Mouse (Mus musculus) spleen, postnatal 4 days (tissue): ENCODE results near the gene Surf4.

ENCODE experiments used
- DNase-seq, 2 experiments: peaks; one replicate each; pipeline ENCODE4 v3.0.0; 2022; ENCODE audit warnings: low spot score in 2 of 2

The Surf4 gene

DNA sequence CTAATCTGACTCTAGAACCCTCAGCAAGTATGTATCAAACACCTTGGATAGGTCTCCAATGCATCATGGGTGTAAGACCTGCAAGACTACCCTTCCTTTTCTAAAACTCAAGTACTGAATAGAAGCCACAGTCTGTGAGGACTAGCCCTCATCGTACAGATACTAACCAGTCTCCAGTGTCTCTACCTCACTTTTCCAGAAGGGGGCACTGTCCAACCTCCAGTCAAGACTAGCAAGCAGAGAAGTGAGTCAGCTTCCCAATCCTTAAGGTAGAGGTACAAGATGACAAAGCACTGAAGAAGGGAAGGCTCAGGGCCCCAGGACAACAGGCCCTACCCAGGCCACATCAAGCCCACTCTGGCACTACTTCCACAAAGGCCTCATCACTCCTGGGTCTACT lies 3.3 kb downstream of the Surf4 start:
- peak; percentile 78 to 88 for DNase-seq

DNA sequence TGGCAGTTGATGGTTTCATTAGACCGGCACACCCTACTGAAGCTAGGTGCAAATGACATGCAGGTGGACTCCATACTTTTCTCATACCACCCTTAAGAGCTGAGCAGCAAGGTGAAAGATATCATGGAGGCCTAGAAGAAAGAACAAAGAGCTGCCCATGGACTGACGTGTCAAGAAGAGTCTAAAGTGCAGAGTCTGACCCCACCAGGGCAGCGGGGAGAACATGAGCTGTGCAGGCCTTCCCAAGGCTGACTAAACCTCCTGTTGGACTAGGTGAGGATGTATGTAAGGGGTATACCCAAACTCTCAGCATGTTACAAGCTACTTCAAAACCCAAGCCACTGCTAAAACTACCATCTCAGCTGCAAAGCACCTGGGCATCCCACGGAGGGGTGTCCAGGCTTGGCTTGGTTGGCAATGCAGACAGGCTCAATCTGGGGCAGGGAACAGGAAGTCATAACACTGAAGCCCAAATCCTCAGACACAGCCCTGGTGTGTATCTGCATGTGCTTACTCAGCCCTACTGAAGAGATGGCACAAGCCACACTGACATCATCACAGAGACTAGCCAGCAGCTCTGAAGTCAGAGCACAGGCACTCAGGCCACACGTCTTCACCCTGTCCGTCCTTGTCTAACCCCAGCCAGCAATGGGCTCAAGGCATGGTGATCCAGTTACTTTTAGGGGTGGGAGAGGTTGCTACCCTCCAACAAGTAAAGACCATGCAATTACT lies 5.8 kb downstream of the Surf4 start:
- no peak for DNase-seq

DNA sequence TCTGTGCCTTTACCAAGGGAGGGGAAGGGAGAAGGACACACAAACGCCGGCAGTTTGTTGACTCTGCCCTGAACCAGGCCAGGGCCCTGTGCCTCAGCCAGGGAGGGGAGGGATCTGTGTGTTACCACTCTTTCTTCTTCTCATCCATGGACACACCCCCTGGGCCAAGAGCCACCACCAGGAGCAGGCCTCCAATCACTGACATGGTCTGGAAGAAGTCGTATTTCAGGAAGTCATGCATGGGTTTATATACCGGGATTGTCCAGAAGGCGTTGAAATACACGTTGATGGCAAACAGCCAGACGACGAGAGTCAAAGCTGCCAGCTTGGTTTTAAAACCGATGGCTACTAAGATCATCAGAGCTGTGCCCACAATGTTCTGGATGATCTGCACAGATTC lies 11.9 kb downstream of the Surf4 start:
- no peak for DNase-seq

DNA sequence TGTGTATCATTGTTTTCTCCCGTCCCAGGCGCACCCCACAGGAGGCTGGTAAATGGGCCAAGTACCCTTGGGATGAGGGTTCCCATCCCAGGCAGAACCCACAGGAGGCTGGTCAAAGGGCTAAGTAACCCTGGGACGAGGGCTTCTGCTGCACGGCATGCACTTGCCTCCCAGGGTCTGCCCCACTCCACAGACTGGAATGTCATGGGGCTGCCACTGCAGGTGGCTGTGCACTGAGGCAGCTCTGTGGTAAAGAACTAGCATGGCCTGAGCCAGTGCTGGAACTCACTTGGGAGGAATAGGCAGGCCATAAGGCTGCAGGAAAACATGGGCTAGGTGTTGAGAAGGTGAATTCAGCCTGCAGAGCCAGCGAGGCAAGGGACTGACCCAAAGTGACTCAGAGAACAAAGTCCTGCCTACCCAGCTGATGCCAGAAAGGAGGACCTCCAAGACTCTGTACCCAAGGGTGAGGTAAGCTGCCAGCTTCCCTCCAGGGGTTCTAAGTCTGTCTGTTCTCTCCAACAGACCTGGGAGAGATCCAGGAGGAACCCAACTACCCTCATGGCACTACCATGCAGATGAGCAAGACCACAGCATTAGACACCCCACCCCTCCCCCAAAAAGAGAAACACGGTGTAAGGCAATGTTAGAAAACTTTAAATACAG lies 13.4 kb downstream of the Surf4 start:
- no peak for DNase-seq

DNA sequence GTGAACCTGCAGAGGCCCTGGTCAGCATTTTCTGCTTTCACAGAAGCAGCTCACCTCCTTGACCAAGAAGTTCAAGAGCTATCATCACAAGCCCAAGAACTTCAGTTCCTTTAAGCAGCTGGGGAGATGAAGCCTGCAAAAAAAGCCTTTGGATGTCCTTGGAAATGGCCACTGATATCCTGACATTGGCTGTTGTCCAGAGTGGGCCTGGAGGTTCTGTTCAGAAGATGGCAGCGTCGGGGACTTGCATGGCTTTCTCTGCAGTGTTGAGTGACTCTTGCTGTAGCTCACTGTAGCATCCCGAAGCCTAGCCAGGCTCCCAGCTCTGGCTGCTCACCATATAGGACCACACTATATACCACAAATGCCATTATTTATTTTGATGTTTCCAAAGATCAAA lies 14.0 kb downstream of the Surf4 start:
- no peak for DNase-seq

DNA sequence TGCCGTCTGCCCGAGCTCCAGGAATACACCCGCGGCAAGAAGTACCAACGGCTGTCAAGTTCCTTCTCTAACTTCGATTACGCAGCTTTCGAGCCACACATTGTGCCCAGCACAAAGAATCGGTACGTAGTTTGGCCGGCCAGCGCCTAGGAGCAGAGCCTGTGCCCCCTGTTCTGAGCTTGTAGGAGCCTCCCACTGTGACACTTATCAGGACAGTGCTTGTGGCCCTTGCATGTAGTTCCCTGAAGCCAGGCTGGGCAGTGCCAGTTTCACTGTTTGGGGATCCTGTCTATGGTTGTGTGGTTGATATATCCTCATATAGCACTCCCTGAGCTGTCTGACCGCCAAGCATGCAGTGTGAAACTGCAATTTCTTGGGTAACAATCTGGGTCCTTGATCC lies 17.0 kb downstream of the Surf4 start:
- DNase-seq, result no peak

DNA sequence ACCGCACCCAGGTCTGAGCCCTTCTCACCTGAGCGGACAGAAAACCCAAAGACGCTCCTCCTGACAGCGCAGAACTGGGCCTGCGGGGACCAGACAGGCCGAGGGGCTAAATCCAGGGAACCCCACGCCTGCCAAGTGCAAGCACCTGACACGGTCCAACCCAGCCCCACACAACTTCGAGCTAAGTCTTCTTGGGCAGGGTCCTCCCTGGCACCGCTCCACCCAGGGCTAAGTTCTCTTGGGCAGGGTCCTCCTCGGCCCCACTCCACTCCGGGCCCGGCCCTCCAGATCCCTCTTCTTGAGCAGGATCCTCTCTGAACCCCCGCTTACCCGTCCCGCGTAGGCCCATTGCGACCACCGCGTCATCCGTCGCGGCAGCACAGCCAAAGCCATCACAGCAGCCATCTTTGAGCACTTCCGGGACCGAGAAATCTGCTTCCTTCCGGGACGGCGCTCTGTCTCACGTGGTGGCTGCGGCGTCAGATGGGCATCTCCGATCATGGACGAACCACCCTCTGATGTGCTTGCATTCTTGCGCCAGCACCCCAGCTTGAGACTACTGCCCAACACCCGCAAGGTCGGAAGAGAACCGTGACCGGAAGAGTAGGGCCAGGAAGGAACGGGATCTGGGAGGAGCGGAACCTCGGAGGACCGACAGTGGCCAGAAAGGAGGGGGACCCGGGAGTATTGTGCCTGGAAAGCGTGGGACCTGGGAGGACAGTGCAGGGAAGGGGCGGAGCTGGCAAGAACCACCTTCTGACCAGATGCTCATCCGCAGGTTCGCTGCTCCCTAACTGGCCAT lies 17.6 kb downstream of the Surf4 start, which contains the start of the genes Surf2 and Surf1:
Surf2 (plus strand) TSS at position 441 of the 802 bp plus-strand sequence.
Surf1 (minus strand) TSS at position 604 of the 802 bp plus-strand sequence.
- DNase-seq, result peak; percentile 72 to 86

DNA sequence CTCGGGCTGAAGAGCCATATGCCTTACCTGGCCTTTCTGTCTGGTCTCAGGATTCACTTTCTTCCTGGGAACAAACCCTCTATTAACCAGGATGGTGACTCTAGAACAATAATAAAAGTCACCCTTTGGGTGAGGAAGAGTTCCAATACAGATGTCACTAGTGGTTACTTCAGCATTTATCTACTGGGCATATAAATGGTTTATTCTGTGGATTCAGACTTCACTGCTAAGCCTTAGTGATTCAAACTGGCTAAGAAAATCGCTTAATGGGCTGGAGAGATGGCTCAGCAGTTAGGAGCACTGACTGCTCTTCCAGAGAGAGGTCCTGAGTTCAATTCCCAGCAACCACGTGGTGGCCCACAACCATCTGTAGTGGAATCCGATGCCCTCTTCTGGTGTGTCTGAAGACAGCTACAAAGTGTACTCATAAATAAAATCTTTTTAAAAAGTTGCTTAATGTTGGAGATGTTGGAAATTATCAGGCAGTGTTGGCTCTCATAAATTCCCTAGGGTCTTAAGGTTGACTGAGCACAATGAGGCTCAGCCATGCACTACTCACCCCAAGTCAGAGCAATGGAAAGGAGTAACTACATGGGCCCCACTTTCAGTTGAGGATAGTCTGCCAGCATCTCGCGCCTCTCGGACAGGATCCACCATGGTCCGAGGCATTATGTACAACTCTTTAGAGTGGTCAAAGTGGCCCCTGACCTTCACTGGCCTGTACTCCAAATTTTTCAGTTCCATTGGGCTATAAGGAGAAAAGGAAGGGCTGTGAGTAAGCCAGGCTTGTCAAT lies 19.4 kb downstream of the Surf4 start:
- DNase-seq, result no peak

DNA sequence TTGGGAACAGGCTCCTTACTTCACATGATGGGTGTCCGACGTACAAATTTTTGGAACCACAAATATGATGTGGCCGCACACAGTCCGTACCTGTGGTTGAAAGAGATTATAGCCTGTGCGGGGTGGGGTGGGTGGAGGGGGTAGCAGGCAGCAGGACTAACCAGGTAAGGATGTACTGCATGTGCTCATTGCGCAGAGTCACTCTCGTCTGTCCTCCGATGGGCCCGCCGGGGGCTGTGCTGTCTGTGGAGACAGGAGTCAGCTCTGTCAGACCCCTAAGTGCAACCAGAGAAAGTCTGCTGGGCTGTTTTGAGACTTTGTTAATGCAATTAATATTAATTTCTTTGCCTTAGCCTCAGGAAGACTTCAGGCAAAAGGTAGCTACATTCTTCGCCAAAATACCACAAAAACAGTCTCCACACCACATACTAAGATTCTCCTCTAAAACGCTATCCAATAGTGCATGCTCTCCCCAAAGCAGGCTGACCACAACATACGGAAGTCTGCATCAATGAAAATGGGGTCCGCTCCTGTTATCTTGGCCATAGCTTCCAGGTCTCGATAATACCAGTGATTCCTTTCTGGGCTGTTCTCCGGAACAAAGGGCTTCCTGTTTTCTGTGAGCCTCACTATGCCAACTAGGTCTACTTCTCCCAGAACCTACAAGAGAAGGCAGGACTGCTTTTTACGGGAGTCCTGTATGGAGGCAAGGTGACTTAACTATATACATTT lies 20.1 kb downstream of the Surf4 start:
- no peak for DNase-seq

DNA sequence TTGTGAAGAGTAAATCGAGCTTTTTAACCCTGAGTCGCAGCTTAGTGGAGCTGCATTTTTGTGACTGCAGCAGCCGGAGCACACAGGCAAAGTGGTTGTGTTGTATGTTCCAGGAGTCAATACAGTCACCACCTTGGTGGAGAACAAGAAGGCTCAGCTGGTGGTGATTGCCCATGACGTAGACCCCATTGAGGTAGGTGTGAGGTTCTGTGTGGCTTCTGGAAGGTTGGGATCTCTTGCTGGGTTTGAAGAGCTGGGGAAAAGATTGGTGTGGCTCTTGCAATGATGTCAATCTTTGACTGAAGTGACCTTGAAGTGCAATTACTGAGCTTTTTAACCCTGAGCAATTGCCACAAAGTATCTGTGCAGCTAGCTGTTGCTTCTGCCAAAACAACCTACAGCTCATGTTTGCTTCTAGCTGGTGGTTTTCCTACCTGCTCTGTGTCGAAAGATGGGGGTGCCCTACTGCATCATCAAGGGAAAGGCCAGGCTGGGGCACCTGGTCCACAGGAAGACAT lies 21.4 kb downstream of the Surf4 start:
- no peak for DNase-seq

DNA sequence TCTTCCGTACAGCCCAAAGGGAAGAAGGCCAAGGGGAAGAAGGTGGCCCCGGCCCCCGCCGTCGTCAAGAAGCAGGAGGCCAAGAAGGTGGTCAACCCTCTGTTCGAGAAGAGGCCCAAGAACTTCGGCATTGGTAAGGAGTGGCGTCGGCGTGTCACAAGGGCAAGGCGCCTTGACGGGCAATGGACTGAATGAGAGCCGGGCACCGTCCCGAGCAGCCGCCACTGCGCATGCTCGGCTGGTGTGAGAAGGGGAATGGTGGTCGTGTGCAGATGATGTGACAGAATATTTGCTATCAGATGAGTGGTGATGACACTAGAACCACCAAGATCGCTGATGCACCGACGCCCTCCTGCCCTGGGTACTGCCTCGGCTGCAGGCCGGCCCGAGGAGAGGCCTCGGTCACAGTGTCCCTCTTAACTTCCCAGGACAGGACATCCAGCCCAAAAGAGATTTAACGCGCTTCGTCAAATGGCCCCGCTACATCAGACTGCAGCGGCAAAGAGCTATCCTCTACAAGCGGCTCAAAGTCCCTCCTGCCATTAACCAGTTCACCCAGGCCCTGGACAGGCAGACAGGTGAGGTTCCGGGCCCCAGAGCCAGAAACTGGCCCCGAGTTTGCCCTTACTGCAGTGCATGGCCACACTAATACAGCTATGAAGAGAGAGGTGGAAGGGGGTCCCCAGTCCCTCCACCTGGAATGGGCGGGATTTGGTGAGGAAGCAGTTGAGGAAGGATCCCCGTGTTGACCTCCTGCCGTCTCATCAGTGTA lies 22.5 kb downstream of the Surf4 start:
- DNase-seq, result peak; percentile 64 to 87

DNA sequence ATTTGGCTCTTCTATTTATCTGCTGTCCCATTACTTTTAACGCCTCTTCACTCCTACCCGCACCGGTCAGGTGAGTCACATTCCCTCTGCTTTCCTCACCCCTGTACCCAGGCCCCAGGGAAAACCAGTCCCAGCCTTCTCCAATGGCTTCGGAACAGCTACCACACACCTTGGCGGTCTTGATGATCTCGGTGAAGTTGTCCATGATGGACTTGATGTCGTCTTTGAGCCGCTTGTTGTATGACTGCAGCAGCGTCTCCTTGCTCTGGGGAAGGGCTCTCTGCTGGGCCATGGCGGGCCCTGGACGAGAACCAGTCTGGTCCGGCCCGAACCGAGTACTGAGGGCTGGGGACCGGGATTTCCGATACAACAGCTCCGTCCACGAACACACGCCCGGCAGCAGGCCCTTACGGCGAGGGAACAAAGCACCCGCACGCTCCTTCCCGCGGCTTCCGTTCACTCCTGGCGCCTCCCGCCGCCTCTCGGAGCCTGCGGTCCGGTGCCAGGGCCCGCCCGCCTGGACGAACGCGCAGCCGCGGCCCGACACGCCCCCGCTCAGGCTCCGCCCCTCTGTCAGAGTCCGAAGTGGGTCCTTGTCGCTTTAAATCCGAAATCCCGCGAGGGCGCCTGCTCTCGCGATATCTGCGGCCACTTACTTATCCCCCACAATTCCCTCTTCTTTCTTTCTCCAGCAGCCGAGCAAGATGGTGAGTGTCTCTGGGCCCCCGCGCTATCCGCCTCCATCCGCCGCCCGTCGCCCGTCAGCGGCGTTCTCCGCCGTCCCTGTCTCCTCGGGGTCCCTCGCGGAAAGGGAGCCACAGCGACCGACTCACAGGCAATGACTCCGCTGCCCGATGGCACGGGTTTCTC lies 23.4 kb downstream of the Surf4 start, which contains the start of the genes Med22 and Rpl7a:
Med22 (minus strand) TSS at position 554 of the 870 bp plus-strand sequence.
Rpl7a (plus strand) TSS at position 641 of the 870 bp plus-strand sequence.
- peak; percentile 100 for DNase-seq

DNA sequence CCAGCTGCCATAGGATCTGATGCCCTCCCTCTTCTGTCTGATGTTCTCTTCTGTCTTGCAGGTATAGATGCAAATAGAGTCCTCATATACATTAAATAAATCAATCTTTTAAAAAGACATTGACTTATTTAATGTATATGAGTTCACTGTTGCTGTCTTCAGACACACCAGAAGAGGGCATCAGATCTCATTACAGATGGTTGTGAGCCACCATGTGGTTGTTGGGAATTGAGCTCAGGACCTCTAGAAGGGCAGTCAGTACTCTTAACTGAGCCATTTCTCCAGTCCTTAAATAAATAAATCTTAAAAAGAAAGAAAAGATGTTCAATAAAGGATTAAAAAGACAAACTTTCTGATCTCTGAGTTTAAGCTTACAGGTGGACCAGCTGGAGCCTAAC lies 24.3 kb downstream of the Surf4 start:
- DNase-seq, result no peak

DNA sequence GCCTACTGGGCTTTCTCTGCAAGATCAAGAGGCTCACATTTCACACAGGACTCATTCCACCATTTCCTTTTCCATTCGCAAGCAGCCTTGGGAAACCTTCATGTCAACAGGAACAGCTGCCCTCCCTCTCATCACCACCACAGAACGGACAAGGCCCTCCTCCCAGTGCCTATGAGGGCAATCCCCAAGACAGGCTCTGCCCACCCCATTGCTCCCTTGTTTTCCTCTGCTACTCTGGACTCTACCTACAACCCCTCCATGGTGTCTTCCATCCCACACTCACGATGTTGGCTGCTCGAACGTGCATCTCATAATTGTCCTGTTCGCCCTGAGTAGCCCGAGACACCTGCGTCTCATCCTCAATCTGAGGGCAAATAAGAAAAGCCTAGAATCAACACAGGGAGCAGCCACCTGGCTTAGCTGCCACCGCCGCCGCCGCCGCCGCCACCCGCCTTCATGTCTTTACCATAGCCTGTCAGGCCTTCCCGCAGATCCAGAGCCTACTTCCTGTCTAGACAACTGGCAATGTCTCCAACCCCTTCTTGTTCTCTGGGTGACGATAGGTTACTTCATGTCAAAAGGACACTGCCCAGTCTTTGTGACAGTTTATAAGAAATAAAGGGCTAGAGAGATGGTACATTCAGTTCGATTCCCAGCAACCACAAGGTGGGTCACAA lies 24.9 kb downstream of the Surf4 start:
- no peak for DNase-seq

DNA sequence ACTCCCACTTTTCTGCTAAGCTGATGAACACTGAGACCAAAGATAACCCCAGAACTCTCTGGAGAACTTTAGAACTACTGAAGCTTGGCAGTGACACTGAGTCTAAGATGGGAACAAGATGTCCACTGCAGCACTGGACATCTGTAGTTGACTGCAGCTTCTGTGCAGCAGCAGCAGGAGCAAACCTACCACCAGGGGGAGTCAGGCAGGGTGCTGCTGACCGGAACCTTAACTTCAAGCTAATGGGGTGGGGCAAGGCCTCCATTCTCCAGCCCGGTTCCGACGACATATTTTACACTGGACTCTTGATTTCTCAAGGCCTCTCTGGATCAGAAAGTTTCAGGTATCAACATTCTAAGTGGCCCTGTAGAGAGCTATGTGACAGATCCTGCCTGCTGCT lies 26.6 kb downstream of the Surf4 start:
- peak; percentile 55 to 80 for DNase-seq

DNA sequence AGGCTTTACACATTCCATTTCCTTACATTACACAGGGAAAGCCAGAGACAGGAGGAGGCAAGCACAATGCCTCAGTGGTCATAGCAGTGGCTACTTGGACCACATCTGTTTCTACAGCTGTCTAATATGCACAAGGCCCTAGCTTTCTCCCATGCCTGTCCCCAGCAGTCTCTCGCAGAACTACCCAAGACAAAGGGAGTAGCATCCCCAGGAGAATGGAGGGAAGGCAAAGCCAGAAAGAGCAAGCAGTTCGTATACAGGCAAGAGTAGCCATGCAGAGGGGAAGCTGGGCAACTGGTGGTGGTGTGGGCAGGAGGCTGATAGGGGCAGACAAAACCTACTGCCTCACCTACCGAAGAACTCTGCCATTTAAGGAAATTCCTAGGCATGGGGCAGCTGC lies 27.3 kb downstream of the Surf4 start:
- DNase-seq, result no peak

DNA sequence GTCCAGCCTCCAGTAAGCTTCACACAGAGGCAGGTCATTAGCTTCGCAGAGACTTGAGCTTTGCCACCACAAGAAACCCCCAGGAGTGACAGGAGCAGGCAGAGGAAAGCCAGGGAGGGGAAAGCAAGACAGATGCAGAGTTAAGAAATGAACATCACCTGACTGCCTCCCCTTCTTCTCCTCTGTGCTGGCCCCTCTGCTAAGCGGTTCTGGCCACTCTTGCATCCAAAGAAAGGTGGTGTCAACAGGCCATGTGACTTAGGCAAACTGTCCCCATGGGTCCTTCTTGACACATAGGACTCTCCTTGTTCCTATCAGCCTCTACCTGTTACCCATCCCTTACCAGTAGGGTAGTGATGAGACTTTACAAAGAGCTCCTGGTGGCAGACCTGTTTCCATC lies 27.8 kb downstream of the Surf4 start:
- DNase-seq, result no peak

DNA sequence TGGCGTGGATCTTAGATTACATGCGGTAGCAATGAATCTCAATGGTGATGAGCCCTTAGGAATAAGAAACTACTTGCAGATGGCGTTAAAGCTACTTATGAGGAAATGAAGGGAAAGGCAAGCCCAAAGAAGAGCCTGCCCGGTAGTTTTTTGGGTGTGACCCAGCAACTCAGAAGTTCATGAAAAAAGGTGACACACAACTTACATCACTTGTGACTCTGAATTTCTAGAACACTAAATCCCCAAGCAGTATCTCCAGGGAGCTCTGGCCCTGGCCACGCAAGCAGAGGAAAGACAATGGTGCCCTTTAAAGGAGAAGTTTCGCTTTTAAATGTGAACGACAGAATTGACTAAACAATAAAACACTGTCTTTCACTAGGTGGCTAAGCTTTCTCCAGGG lies 30.4 kb downstream of the Surf4 start:
- DNase-seq, result no peak
